Mouse (Mus musculus) layer of hippocampus, adult 2 months (tissue): ENCODE measurements around the gene Trim61. TPM values are rescaled to one million over a fixed set of nuclear protein-coding genes. Genes with fewer than 3 reads are reported as not detected.
"Not testable (repeated sequence)": the region's sequence is repeated elsewhere in the genome, so short reads cannot be mapped to it uniquely, and the experiment has no call there.

Source experiments
- DNase-seq, 2 experiments: peaks; one replicate each; pipeline ENCODE4 v3.0.0; 2022; ENCODE audit warnings: low spot score in 2 of 2
- H3K27ac ChIP-seq: fragments of 200-600 bp; 2 replicates; pipeline ENCODE4 v1.8.1; 2022
- H3K4me3 ChIP-seq: fragments of 200-600 bp; 2 replicates; pipeline ENCODE4 v1.8.1; 2022; ENCODE audit warnings: mild to moderate bottlenecking
- CTCF ChIP-seq: fragments of 200-600 bp; conservative IDR thresholded peaks from 2 replicates; pipeline ENCODE4 v1.8.1; 2022; ENCODE audit warnings: antibody characterized with exemption, mild to moderate bottlenecking, moderate library complexity
- total RNA-seq, 2 experiments: library from RNA; stranded (reverse); gene quantifications; 2 replicates each; pipeline ENCODE4 v1.2.3; 2021

Gene Trim61
- total RNA-seq, 2 experiments from 2014 or later = not detected

GRCm38 (mm10) chr8:65033056-65033455 lies 14.7 kb upstream of the Trim61 start:
- Histone ChIP-seq H3K27ac (no peak overlapping the region), H3K4me3 (no peak overlapping the region)
- DNase-seq = no peak
- no peak for TF ChIP-seq CTCF

DNA sequence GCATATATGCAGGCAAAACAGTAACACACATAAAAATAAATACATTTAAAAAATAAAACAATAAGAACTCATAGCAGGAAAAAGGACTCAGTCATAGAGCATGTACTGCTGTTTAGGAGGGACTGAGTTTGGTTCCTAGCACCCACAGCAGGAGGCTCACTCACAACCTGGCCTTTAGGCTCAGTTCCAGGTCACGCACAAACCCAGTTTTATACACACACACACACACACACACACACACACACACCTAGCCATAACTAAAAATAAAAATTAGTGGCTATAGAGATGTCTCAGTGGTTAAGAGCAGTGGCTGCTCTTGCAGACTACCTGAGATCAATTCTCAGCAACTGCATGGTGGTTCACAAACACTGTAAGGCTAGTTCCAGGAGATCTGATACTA lies 13.8 kb upstream of the Trim61 start:
- Histone ChIP-seq H3K27ac (no peak overlapping the region), H3K4me3 (no peak overlapping the region)
- DNase-seq = no peak
- no peak for TF ChIP-seq CTCF

DNA sequence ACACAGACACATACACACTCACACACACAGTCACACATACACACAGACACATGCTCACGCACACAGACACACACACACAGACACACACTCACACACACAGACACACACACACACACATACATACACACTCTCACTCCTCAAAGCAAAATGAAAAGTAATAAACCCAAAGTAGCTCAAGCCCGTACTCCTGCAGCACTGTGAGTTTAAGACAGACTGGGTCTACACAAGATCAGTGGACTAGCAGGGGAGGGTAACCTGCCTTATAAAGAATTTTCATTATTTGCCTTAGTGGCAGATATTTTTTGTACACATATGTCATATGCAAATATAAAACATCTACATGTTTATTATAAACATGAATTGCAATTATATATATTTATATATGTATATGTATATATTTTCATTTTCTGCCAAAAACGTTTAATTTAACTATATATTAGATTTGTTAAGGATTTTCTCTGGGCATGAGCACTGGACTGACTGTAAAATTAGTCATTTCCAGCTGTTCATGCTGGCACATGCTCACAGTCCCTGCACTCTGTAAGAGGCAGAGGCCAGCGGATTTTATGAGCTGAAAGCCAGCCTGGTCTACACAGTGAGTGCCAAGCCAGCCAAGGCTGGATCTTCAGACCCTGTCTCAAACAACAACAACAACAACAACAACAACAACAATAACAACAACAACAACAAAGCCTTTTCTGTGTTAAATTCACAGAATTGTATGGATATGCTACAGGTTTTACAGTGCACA lies 12.6 kb upstream of the Trim61 start:
- no peak for TF ChIP-seq CTCF
- Histone ChIP-seq H3K4me3 (no peak overlapping the region), H3K27ac (no peak overlapping the region)
- DNase-seq = no peak

GRCm38 (mm10) chr8:65029776-65030175 lies 11.5 kb upstream of the Trim61 start:
- Histone ChIP-seq H3K4me3 (no peak overlapping the region), H3K27ac (no peak overlapping the region)
- DNase-seq = no peak
- TF ChIP-seq CTCF = no peak

DNA sequence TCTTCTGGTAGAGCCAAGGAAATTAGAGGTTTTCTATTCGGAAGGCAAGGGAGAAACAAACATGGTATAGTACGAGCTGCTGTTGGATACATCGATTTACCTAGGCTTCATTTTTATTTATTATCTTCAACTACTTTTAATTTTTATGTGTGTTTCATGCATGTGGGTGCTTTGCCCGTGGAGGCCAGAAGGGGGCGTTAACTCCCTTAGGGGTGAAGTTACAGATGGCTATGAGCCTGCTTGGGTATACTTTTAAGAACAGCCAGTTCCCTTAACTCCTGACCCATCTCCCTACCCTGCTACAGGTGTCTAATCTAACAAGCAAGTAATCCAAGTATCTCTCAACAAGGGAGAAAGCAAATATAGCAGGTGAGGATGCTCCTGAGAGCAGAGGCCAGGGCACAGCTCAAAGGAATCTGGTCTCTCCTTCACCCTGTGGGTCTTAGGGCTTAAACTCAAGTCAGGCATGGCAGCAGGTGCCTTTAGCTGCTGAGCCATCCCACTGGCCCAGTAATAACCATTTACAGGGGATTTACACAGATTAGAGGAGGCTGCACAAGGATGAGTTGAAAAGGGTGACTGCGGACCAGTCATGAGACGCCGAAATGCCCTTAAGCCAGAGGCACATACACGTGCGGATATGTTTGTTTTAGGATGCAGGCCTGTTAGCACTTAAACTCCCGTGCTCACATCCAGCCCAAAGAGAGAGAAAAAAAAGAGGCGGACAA lies 10.8 kb upstream of the Trim61 start:
- TF ChIP-seq CTCF = 0 out of 2 replicates have a peak, but pooled peaks have one; percentile 21
- H3K4me3 ChIP-seq = no peak overlapping the region
- H3K27ac ChIP-seq = no peak overlapping the region
- DNase-seq = no peak

GRCm38 (mm10) chr8:65022485-65022884 lies 4.2 kb upstream of the Trim61 start:
- peak; percentile 88 for TF ChIP-seq CTCF
- peak; percentile 39 to 81 for DNase-seq
- H3K27ac ChIP-seq = no peak overlapping the region
- no peak overlapping the region for H3K4me3 ChIP-seq

- not testable (repeated sequence) for DNase-seq, H3K4me3 ChIP-seq, H3K27ac ChIP-seq
Observed at GRCm38 (mm10) chr8:65007616-65008015, 10.7 kb downstream of the Trim61 start.

DNA sequence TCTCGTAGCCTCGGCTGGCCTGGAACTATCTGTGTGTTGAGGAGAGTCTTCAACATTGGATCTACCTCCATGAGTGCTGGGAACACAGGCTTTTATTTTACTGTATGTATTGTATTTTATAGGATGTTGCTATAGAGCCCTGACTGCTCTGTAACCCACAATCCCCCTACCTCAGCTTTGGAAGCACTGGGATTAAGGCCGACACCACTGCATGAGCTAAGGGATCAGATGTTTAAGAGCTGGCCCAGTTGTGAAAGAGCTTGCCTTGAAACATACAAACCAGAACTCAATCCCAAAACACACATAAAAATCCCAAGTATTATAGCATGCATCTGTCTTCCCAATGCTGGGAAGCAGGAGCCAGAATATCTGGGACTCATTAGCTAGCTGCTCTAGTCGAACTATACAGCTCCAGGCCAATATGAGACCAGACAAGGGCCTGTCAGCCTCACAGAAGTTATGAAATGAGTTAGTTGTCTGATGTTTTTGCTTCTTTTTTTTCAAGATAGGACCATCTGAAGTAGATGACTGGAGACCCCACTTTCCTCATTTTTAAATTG lies 19.4 kb downstream of the Trim61 start:
- no peak overlapping the region for H3K27ac ChIP-seq
- no peak for DNase-seq
- no peak for TF ChIP-seq CTCF
- H3K4me3 ChIP-seq = no peak overlapping the region

- no peak for TF ChIP-seq CTCF
- Histone ChIP-seq H3K4me3 (no peak within 1 kb of the TSS), H3K27ac (no peak within 1 kb of the TSS)
- no peak for DNase-seq
Observed at GRCm38 (mm10) chr8:64987731-64988130, 30.6 kb downstream of the Trim61 start, which contains the start of gene Trim75. Gene Trim75 (minus strand): TSS chr8:64987831.

DNA sequence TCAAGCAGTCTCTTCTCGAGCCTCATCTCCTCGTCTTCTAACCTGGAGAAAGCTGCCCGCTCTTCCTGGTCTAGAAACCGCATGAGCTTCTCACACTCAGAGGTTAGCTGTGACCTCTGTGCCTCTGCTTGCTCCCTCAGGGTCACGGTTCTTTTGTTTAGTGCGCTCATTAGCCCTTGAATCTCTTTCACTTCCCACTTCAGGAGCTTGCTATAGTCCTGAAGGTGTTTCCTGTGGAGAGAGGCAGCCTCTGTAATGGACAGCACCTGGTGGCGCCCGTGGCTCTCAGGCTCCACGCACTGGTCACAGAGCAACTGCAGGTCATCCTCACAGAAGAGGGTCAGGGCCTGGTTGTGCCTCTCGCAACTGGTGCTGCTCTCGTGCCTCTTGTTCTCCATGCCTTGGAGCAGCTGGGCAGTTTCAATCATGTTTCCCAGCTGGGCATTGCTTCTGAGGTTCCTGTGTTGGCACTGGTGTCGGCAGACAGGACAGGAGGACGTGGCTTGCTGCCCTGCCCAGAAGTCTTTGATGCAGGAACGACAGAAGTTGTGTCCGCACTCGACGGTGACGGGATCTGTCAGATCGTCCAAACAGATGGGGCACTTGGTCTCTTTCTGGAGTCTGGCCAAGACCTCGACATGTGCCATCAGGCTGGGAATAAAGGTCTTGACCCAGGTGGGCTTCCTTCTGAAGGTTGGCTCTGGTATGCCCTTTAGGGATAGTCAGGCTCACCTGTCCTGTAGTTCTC lies 35.0 kb downstream of the Trim61 start:
- Histone ChIP-seq H3K27ac (no peak overlapping the region), H3K4me3 (no peak overlapping the region)
- no peak for TF ChIP-seq CTCF
- no peak for DNase-seq

Other genes with a start within 250 kb of the Trim61 start
- 100 to 1,000 TPM; 303 to 323 TPM for gene Klhl2, start 168.5 kb downstream of the Trim61 start, total RNA-seq
- gene Tmem192, start 71.3 kb downstream of the Trim61 start, total RNA-seq = 10 to 100 TPM; 19.8 to 24.4 TPM
- not detected for gene Trim75, start 30.7 kb downstream of the Trim61 start, total RNA-seq
- not detected for gene Trim60, start 61 bp upstream of the Trim61 start, total RNA-seq
- gene Apela, start 18.8 kb upstream of the Trim61 start, total RNA-seq = under 1 TPM in 1 of 2 experiments, not detected in 1; 0.91 TPM
- gene Gm10663, start 56.5 kb upstream of the Trim61 start, total RNA-seq = not detected
- not detected for gene BC030870, start 111.0 kb upstream of the Trim61 start, total RNA-seq